Mouse (Mus musculus) cerebellum, adult 18-20 months (tissue): ENCODE data around the gene Cenpu.
A peak's percentile ranks its signal among the peaks of the same experiment; 100 is the strongest.

Source experiments
- DNase-seq, 2 experiments: peaks; one replicate each; pipeline ENCODE4 v3.0.0; 2021

The Cenpu gene

DNA sequence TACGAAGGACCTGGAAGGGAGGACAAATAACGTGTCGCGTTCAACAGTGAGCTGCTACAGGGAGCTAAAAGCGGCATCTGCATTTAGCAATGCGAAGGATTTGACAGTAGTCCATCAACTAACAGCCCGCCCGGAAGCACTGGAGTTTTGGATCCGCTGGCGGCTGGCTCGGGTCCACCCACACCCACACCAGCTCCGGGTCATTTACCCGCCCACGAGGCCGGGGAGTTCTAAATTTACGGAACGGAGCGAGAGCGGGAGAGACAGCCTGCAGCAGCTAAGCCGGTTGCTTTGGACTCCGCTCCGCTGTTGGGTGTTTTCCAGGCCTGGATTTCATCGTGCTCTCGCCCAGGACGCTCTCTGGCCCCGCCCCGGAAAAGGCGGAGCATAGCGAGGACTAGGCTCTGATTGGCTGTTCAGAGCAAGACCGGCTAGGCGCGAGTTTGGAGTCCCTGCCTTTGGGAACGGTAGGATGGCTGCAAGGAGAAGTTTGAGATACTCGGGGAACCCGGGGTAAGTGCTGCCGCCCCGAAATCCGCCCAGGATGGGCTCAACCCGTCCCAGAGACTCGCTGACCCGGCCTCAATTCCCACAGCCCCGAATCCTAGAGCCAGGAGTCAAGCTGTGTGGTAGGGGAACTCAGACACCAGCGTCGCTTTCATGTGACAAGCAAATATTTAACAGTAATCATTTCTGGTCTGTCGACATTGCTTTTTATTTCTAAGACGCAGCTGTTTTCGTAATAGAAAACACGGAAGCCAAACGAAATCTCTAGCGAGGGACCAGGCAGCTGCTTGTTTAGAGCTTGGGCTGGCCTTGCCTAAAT, at the start of gene Cenpu:
TSS of gene Cenpu (plus strand) at position 414 of the 826 bp plus-strand sequence.
- DNase-seq: peak; percentile 99 to 100

- DNase-seq: no peak
These were observed 49.3 kb upstream of the Cenpu start for GRCm38 (mm10) chr8:46502333-46503071.

GRCm38 (mm10) chr8:46503072-46503695, 48.6 kb upstream of the Cenpu start:
- no peak for DNase-seq

- DNase-seq: no peak
These were observed 47.6 kb upstream of the Cenpu start for GRCm38 (mm10) chr8:46504196-46504595.

DNA sequence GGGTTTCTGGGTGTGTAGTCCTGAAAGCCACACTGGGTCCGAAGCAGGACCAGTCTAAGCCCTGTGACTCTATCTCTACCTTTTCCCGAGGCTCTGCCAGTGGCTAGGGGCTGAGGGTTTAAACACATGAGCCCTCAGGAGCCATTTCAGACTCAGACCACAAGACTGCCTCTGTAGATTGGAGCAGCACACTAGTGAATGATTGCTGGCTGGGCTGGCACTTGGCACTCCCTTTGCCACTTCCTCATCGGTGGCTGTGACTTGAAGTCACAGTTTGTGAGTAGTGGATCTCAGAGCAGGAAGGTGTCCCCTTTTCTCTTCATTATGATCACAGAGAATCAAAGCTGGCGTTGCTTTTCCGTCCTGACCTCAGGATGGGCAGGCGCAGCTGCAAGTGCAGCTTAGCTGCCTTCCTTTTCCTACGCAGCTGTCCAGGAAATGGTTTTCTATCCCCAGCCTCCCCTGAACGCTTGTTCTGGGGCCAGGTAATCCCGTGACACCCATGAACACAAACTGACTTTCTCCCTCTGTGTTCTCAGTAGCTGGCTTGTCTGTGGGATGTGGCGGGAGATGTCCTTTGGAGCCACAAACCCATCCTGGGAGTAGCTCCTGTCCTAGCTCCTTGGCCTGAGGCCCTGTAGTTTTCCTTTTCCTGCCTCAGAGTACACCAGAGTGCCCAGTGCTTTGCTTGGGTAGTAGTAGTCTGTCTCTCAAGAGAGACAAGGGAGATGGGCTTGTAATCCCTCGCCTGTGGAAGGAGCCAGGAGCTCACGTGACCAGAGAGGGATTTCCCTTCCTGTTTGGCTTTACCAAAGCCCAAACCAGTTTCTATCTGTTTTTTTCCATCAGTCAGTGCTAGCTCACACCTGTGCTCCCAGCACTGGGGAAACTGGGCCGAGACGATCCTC, 43.1 kb upstream of the Cenpu start:
- peak; percentile 23 to 27 for DNase-seq

DNA sequence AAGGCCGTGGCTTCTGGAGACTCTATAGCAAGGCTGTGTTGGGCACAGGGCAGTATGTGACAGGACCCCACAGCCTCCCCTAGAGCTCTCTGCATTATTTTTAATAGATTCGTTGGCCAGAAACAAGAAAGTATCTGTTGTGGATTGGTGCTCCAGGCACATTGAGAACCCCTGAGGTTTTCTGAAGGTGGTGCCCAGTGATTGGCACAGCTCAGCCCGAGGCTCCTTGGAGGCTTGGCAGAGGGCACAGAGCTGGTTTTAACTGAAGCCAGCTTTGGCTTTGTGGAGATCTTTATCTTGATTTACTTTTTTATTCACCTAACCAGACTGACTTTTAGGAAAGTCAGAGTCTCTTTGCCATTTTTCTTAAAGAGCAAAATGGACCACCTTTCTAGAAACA, 42.4 kb upstream of the Cenpu start:
- peak in 1 of 2 experiments; percentile 39 for DNase-seq

DNA sequence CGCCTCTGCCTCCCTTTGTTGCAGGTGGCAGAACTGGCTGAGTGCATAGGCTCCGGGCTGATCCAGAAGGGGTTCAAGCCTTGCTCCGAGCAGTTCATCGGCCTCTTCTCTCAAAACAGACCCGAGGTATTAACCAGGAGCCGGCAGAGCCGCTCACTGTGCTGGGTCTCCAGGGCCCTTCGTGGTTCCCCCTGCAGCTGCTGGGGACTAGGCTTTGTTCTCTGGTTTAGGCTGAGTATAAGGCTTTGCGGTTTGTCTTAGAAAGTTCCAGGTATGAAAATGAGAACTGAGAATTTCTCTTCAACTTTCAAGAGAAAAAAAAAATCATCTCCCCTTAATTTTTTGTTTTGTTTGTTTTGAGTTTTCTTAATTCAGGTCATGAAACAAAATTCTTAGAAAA, 40.5 kb upstream of the Cenpu start:
- DNase-seq: no peak

GRCm38 (mm10) chr8:46512538-46512937, 39.3 kb upstream of the Cenpu start:
- no peak for DNase-seq

DNA sequence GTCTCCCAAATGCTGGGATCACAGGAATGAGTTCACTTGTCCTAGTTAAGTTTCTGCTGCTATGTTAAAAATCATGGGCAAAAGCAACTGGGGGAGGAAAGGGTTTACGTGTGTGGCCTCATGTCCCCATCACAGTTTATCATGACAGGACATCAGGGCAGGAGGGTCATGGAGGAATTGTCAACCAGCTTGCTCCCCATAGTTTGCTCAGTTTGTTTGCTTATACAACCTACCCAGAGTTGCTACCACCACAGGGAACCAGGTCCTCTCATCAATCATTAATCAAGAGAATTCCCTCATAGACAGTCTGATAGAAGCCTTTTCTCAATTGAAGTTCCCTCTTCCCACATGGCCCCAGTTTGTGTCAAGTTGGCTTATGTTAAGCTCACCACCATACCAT, 37.8 kb upstream of the Cenpu start:
- no peak for DNase-seq

DNA sequence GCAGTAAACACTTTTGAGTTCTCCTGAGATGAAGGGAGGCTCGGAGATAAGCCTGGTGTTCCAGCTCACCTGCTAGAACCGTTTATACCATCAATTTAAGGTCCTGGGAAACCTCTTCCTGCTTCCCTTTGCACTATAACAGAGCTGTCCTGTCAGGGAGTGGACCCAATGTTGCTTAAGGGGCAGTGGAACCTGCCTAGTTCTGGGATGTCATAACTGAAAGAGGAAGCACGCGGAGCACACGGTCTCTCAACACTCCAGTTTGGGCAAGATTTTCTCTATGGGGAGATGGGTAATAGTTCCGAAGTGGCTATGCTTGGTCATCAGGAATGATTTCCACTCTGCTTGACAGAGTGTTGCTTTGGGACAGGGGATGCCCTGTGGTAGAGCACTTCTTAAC, 31.2 kb upstream of the Cenpu start:
- DNase-seq: no peak

GRCm38 (mm10) chr8:46526098-46526497, 25.7 kb upstream of the Cenpu start:
- DNase-seq: no peak

GRCm38 (mm10) chr8:46526821-46527220, 25.0 kb upstream of the Cenpu start:
- DNase-seq: no peak

- no peak for DNase-seq
These were observed 22.3 kb upstream of the Cenpu start for GRCm38 (mm10) chr8:46529508-46529907.

GRCm38 (mm10) chr8:46530541-46530940, 21.3 kb upstream of the Cenpu start:
- DNase-seq: no peak

DNA sequence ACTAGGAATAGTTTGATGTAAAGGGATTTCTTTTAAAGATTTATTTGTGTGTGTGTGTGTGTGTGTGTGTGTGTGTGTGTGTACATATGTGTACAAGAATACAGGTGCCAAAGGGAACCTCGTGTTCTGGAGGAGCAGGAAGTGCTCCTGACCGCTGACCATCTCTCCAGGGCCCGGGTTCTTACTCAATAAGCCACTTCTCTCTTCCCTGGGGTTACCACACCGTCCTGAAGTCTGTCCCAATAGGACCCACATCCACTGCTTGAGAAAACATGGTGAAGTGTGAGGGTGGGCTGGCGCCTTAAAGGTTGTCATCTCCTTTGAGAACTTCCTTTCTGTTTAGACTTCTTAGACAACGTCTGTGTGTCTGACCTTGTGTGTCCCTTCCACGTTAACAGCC, 17.9 kb upstream of the Cenpu start:
- DNase-seq: no peak

DNA sequence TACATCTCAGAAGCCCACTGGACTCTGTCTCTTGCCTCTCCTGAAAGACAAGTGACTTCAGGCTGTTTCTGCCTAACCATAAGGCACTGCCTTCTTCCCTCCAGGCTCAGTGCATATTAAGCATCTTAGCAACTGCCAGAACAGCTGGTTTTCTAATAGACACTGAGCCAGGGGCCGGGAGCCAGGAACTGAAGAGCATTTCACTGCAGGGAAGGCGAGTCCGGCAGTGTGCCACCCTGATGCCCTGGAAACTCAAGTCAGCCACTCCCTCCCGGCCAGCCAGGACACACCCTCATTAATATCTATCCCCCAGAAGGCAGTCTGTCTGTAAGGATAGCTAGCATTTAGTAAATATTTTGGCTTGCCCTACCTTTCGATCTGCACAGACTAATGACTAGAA, 12.1 kb upstream of the Cenpu start:
- no peak for DNase-seq

DNA sequence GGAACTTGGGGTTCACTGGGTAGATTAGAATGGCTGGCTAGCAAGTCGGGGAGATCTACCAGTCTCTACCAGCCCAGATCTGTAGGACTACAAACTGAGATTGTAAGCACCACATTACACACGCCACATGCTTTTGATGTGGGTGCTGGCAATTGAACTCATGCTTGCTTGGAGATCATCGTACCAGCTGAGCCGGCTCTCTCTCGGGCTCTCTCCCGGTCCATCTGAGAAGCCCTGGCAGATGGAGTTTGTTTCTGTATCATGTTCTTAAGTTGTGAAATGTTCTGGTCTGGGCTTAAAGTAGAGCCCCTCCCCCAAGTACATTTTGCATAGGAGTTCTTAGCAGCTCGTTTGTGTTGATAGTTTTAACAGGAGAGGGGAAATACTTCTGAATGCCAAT, 8.6 kb upstream of the Cenpu start:
- DNase-seq: no peak

- no peak for DNase-seq
These were observed 8.2 kb upstream of the Cenpu start for GRCm38 (mm10) chr8:46543662-46544061.

DNA sequence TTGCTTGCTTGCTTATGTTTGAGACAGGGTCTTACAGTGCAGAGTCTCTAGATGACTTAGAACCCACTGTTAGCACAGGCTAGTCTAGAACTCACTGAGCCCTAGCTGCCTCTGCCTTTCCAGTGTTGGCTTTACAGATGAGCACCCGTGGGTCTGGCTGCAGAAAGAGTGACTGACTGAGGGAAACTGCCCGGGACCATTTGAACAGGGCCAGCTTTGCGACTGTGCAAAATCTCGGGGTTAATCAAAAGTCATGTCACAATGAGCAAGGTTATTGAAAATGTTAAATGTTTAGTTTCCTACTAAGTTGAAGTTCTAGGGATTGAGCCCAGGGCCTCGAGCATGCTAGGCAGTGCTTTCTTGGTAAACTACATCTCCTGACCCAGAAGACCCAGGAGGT, 6.0 kb upstream of the Cenpu start:
- DNase-seq: no peak

- no peak for DNase-seq
These were observed 5.2 kb upstream of the Cenpu start for GRCm38 (mm10) chr8:46546431-46547176.

DNA sequence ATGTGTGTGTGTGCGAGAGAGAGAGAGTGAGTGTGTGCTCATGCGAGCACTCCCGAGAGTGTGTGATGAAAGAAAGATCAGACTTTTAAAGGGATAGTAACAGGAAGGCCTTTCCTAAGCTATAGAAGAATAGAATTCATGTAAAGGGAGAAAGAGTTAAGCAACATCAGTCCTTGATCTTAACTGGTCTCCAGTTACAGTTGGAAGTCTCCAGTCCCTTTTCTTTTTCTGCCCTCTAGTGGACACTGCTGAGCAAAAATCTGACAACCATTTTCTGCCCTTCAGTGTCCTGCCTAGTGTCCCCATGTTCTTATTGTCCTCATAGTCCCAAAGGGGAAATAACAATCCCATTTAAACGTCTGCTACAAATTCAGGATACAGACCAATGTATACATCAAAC, 4.6 kb upstream of the Cenpu start:
- DNase-seq: peak in 1 of 2 experiments; percentile 34

GRCm38 (mm10) chr8:46550058-46550457, 1.8 kb upstream of the Cenpu start:
- no peak for DNase-seq
